Mouse (Mus musculus): ENCODE measurements around the gene Enox2. TPM values are rescaled to one million over a fixed set of nuclear protein-coding genes. Genes with fewer than 3 reads are reported as not detected.
"Not testable (repeated sequence)": the region's sequence is repeated elsewhere in the genome, so short reads cannot be mapped to it uniquely, and the experiment has no call there.

Gene Enox2
- 10 to 100 TPM in 1 of 2 experiments, 1 to 10 TPM in 1; 9.6 to 11.6 TPM for total RNA-seq (2021)
- long read RNA-seq, experiment 1, partial matches to known transcripts: 1 of 6 reads
- long read RNA-seq, experiment 1, other reads (novel, unspliced or antisense): 3 of 6 reads
- long read RNA-seq, experiment 2, partial matches to known transcripts: 1 of 8 reads
- long read RNA-seq, experiment 2, other reads (novel, unspliced or antisense): 5 of 8 reads

DNA sequence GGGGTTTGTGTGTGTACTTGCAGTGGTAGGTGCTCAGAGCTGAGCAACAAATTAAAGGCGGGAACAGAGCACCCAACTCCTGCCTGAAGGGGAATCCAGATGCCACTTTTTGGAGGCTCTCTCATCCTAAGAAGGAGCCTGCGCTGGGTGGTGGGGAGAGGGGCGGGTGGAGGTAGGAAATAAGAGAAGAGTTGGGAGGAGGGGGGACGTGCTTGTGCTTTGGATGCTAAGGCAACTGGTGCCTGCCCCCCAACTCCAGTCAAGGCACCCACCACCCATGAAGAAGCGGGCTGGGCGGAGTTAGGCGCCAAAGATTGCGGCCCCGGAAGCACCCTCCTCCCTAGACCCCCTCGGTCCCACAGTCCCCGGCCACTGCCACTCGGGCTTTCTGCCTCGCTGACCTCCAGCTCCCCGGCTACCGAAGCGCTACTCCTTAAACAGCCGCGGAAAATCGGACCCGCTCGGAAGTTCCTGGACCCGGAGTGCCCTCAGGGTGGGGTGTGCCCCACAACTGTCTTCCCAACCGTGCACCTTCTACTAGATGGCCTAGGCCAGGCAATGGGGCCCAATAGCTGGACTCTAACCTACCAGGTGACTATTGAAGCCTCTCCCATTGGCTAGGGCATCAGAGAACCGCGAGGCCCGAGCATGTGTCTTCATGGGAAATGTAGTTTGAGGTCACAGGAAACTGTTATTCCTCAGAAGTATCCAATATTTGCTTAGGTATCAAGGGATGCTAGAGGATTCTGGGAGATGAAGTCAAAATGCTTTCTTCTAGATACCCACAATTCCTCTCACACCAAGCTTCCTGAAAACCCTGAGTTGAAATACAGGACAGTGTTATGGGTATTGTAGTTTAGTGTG lies at the start of gene Enox2:
Gene Enox2 (minus strand): TSS at position 560 of the 864 bp plus-strand sequence.
- peak; percentile 57 to 77 for DNase-seq (ENCODE audit: low spot score in 2 of 2)

DNA sequence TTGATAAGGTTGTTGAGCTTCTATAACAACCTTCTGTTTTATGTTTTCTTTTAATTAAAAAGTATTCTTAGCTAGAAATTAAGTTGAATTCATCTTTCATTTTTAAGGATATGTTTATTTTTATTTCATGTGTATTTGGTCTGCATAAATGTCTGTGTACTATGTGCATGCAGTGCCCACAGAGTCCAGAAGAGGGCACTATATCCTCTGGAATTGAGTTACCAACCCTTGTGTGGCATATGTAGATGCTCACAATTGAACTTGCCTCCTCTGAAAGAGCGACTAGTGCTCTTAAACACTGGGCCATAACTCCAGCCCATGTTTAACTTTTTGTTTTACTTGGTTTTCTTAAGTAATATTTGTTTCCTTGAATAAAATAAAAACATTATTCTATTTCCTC lies 21.4 kb upstream of the Enox2 start:
- no peak for DNase-seq (ENCODE audit: low spot score in 2 of 2)

- DNase-seq (ENCODE audit: low spot score in 2 of 2): peak; percentile 3 to 7
These were observed 18.6 kb upstream of the Enox2 start for GRCm38 (mm10) chrX:49306659-49307058.

GRCm38 (mm10) chrX:49279918-49280586 lies 8.0 kb downstream of the Enox2 start:
- no peak for DNase-seq (ENCODE audit: low spot score in 2 of 2)

GRCm38 (mm10) chrX:49273487-49274042 lies 14.5 kb downstream of the Enox2 start:
- DNase-seq (ENCODE audit: low spot score in 2 of 2): peak; percentile 3 to 4

DNA sequence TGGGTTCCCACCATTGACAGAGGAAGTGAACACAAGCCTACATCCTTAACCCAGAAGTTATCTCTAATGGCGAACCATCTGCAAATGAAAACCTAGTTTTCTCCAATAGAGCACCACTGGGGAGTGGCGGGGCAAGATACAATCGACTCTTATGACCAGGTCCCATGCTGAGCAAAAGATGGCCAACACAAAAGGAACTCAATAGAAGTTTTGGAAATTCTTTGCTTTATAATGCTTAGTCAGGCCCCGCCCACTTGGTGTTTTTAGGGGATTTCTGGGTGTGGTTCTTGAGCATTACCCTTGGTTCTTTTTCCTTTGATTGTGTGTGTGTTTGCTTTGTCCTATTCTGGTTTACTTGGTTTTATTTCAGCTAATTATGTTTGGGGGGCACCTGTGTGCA lies 37.2 kb downstream of the Enox2 start:
- DNase-seq (ENCODE audit: low spot score in 2 of 2): no peak

GRCm38 (mm10) chrX:49225792-49226426 lies 62.1 kb downstream of the Enox2 start:
- DNase-seq (ENCODE audit: low spot score in 2 of 2): no peak

- no peak for DNase-seq (ENCODE audit: low spot score in 2 of 2)
These were observed 71.6 kb downstream of the Enox2 start for GRCm38 (mm10) chrX:49216422-49216821.

DNA sequence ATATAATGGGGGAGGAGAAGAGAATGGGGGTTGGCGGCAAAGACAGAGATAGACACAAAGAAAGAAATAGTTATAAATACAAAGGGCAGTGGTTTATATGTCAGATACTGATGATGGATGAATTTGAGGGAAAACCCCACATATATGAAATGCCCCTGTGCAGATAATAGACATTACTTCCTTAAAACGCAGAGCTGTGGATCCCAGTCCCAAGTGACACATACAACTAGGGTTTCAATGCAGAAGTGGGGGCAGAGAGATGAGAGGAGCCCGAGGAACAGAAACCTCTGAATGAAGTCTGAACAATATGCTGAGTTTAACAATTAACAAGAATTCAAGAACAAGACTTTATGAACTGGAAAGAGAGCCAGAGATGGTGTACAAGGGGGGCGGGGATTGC lies 91.7 kb downstream of the Enox2 start:
- DNase-seq (ENCODE audit: low spot score in 2 of 2): no peak

- DNase-seq (ENCODE audit: low spot score in 2 of 2): no peak
These were observed 106.9 kb downstream of the Enox2 start for GRCm38 (mm10) chrX:49181136-49181535.

GRCm38 (mm10) chrX:49178670-49179069 lies 109.4 kb downstream of the Enox2 start:
- DNase-seq (ENCODE audit: low spot score in 2 of 2): no peak

DNA sequence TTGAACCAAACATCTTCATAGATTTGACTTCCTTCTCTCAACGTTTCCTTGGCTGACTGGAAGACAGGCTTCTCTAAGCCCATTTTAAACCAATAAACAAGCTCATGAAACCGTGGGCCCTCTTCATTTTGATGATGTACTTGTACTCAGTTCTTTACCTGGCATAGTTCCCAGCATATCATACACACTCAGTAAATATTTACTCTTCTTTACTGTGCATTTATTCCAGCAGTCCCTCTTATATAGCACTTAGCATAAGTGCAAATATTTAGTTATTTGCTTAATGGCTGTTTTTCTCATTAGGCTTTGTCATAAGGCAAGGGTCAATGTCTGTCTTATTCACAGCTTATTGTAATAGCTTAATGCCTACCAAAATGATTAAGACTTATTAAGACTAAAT lies 133.8 kb downstream of the Enox2 start:
- DNase-seq (ENCODE audit: low spot score in 2 of 2): no peak

- DNase-seq (ENCODE audit: low spot score in 2 of 2): no peak
These were observed 163.2 kb downstream of the Enox2 start for GRCm38 (mm10) chrX:49124774-49125429.

DNA sequence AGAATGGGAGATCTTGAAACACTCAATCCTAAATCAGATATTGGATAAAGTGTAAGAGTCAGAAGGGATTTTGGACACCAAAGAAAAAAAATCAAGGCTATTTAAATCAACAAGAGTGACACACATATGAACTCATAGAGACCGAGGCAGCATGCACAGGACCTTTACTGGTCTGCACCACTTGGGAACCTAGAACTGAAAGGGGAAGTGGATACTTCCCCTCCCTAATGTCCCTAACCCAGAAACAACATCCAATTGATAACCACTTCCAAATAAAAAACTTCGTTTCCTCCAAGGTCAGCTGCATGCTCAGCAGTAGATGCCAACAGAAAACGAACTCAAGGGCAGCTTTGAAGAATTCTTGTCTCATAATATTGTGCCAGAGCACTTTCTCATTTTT lies 171.6 kb downstream of the Enox2 start:
- DNase-seq (ENCODE audit: low spot score in 2 of 2): no peak

- DNase-seq (ENCODE audit: low spot score in 2 of 2): no peak
These were observed 175.6 kb downstream of the Enox2 start for GRCm38 (mm10) chrX:49112412-49112811.

DNA sequence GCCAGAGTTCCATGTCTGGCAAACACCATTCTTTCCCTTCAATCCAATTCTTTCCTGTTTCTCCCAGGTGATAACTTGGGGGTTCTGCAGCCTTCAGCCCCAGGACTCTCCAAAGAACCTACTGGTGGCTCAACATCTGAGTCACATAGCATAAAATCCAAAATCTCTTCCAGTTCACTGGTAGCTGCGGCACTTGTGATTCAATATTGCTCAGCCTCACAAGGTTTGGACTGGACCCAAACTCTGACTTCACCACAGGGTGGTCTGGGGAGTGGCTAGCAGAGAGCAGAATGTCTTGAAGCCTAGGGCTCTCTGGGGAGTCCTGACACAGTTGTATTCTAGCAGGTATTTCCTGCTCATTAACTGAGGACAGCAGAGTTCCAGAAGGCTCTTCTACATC lies 187.5 kb downstream of the Enox2 start:
- not testable (repeated sequence) for DNase-seq (ENCODE audit: low spot score in 2 of 2)

GRCm38 (mm10) chrX:49096249-49096648 lies 191.8 kb downstream of the Enox2 start:
- no peak for DNase-seq (ENCODE audit: low spot score in 2 of 2)

GRCm38 (mm10) chrX:49075055-49075454 lies 213.0 kb downstream of the Enox2 start:
- DNase-seq (ENCODE audit: low spot score in 2 of 2): no peak

- DNase-seq (ENCODE audit: low spot score in 2 of 2): no peak
These were observed 214.5 kb downstream of the Enox2 start for GRCm38 (mm10) chrX:49073563-49073962.

GRCm38 (mm10) chrX:49045118-49045517 lies 242.9 kb downstream of the Enox2 start:
- DNase-seq (ENCODE audit: low spot score in 2 of 2): no peak

- no peak for DNase-seq (ENCODE audit: low spot score in 2 of 2)
These were observed 278.3 kb downstream of the Enox2 start for GRCm38 (mm10) chrX:49009746-49010145.

Measured in left cerebral cortex, adult 18-20 months (tissue).